Mouse (Mus musculus) urinary bladder, postnatal 4 days (tissue): ENCODE measurements around the gene Ywhah.
"Not testable (repeated sequence)": the region's sequence is repeated elsewhere in the genome, so short reads cannot be mapped to it uniquely, and the experiment has no call there.

Source experiments
- DNase-seq, 2 experiments: peaks; one replicate each; pipeline ENCODE4 v3.0.0; 2021 to 2022; ENCODE audit warnings: low spot score in 2 of 2

Ywhah gene

DNA sequence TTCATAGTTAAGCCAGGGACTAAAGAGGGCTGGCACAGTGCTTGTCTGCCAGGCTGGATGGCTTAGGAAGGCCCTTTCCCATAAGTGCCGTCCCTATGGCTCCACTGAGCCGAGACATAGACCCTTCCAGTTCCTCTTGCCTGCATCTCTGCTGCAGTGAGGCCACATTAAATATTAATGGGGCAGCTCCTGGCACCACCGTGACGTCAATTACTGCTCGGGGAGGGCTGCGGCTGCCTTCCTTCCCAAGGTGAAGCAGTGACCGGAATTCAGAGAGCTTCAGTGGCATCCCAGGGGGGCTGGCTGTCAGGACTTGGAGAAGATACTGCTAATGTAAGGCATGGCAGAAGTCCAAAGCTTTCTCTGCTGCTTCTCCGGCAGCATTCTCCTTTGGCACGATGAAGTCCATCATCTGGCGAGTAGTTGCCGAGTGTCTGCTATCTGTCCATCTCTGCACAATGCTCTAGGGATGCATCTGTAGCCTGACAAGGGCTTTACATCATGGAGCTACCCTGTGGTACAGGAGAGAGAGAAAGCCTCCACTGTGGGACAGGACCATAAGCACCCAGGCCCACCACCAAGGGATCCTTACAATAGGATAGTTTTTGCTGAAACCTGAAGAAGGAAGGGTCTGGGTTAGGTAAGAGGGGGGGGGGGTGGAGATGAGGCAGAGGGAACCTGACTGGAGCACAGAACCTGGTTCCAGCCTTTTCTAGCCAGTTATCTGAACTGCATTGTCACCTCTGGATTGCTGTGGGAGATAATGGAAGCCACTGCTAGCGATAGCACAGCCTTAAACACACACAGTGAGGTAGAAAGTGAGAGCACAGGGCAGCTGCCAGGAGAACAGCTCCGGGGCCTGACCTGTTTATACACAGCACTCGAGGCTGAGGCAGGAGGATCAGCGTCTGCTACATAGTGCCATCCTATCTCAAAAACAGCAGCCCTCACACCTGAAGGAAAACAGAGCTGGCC, 7.2 kb upstream of the Ywhah start:
- no peak for DNase-seq

DNA sequence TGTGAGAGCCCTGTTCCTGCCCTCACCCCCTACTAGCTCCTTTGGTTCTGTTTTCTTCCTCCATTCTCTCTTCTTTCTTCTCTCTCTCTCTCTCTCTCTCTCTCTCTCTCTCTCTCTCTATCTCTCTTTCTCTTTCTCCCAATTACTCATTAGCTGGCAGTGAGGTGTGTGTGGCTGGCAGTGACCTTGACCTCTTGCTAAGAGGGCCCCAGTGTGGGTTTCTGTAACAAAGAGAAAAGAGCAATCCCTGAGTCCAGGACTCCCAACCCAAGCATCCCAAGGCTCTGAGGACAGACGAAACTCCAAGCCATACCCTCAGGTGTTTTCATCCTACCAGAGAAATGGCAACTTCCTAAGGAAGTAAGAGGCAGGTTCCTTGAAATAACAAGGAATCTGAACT, 4.5 kb upstream of the Ywhah start:
- DNase-seq = no peak

DNA sequence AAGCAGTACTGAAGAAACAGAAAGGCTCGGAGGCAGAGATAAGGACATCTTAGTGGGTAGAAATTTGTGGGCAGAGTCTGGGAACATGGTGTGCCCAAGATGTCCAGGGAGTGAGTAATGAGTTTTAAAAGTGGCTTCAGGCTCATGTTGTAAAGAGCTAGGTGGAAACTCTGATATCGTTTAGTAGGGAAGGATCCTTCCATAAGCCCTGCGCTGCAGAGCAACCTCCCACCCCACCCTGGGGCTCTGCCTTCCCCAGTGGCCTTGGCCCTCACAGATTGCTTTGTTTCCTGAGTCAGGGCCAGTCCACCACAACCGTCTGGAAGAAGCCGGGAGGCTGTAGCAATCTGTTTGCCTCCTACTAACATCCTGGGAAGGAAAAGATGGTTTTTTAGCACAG, 3.0 kb upstream of the Ywhah start:
- DNase-seq = no peak

DNA sequence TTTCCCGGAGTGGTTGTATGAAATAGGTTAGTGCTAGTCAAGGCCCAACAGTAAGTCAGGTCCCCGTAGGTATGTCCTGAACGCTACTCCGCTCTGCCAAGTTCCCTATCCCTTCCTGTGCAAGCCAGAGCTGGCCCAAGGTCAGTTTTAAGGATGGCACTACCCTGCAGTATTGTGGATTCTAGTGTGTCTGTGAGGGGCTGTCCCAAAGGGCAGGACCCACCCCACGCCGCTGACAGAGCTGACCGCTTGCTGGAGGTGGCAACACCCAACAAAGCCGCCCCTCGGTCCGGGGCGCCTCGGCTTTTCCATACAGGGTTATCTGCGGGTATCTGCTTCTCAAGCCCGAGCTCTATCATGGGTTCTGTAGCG, 441 bp upstream of the Ywhah start:
- no peak for DNase-seq

DNA sequence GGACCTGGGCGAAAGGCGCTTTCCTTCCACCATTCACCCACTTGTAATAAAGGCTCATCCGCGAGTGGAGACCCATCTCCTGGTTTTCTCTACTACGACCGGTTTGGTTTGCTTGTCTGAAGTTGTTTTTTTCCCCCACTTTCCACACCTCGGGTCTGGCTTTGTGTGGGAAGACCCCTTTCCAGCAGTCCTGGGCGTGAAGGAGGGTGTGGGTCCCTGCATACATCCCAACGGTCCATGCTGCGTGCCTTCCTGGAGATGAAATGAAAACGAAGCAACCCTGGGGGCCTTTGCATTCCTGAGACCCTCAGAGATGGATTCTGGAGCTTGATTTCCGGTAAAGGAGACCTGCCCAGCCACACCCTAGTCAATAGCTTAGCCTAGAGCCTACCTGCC, 808 bp downstream of the Ywhah start:
- no peak for DNase-seq

DNA sequence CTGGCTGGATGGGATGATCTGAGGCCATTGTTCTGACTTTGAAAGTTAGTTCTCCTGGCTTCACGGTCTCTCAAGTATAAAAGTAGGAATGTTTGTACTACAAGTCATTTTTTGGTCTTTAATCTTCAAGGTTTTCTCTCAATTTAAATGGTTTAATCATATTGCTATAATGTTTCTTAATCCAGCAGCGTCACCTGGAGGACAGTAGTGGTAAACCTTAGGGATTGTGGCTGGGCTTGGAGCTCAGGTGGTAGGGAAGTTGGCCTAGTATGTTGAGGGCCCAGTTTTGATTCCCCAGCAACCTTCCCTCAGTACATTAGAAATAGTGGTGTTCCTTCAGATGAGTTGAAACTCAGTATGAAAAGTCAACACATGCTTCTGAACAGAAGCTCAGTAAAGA, 3.0 kb downstream of the Ywhah start:
- no peak for DNase-seq

DNA sequence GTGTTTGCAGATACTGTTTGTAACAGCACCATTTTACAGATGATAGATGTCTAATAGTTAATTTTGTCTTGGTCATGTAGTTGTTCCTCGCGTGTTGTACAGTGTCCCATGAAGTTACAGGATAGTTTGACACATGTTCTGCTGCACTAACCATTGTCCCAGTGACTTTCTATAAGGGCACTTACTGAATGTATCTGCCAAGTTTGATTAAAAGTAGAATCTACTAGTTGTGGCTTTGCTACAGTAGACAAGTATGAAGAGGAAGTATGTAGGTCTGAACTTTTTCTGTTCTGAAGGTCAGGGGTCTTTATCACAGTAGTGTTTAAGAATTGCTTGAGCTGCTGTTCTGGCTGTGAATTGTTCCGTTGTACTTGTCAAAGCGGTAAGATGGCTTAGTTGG, 4.7 kb downstream of the Ywhah start:
- no peak for DNase-seq

DNA sequence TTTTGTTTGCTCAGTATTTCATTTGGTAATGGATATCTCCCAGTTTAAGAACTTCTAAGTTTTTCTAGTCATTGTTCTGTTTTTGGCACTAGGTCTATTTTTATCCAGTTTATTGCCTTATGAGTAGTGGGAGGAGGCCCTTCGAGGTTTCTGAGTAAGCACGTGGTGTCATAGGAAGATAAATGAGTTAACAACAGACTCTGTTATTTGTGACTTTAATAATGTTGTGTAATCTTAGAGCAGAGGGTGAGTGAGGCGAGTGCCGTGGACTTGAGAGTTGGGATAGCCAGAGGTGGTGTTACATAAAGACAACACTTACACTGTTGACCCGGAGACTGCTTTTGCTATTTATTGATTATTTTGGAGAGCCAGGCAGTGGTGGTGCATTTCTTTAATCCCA, 5.9 kb downstream of the Ywhah start:
- no peak for DNase-seq

DNA sequence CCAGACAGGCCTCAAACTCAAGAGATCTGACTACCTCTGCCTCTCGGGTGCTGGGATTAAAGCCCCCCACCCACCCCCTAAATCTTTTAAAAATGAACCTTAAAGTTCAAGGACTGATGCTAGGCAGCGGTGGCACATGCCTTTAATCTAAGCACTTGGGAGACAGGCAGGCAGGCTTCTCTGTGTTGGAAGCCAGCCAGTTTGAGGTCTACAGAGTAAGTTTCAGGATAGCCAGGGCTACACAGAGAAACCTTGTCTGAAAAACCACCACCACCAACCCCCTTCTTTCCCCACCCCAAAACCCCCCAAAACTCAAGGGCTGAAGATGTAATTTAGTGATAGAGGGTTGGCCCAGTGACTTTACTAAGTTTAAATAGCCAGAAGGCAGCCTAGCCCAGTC, 10.0 kb downstream of the Ywhah start:
- no peak for DNase-seq

DNA sequence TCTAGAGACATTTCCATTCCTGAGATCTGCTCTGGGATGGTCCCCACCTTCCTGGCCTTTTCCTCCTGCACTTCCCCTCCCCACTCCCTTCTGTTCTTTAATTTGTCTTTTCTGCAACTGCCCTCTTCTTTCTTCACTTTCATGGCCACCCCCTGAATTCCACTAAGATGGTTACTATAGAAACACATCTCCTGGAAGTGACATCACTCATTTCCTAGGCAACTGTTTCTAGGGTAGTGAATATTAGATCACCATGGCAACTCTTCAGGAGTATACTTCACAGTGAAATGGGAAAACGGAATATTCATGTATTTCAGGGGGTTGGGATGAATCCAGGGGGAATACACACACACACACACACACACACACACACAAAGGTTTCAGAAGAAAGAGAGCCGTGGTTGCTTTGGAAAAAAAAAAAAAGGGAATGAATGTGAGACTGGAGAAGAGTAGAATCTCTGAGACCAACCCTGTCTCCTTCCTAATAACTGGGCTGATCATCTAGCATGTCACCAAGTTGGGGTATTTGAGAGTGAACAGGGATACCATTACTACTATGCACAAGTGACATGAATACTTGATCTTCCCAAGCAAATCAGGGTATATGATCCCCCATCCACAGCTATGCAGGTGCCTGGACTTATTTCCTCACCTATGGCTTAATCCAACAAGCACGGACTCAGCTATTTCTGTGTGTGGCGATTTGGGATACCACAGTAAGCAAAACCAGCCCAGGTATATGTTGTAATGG, 12.0 kb downstream of the Ywhah start:
- no peak for DNase-seq

DNA sequence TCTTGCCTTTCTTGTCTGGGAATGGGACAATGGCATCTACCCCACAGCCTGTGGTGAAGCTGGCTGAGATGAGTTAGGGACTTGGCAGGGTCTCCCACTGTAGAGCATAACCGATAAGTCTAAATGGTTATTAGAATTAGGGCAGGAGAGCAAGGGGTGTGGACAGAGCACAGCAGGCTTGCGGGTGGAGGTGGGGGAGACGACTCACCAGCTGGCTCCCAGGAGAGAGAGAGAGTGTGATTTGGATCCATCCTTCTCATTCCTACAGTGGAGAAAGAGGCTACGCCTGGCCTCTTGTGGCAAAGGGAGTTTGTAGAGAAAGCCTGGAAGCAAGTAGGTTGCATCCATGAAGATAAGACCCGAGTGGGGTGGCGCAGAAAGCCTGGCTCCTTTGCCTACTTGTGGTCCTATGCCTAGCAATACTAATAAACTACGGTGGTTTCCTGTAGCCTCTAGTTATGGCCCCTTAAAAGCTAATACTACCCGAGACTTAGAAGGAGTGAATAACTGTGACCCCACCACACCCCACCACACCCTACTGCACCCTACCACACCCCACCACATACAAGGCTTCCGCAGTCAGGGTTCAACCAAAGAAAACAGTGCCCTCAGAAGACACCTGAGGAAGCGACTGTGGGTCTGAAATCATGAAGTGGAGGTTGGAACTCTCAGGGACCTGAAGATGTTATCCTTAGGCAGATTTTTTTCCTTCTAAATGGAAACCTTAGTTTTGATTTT, 13.6 kb downstream of the Ywhah start:
- no peak for DNase-seq

DNA sequence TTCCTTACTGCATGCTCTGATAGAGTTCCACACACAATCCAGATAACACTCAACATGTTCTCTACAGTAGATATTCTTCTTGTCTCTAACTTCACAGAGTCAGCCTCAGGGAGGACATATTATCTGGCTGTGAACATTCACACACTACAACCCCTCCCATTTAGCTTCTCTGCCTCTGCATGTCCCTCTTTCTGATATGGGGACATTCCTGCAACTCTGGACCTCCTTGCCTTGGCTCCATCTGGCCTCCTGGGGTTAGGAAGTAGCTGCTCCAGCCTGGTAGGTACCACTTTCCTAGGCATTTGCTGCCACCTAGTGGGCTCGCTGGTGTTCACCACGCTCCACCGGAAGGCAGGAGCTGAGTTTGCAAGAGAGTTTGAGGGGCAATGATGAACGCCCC, 14.5 kb downstream of the Ywhah start:
- peak; percentile 60 to 83 for DNase-seq

DNA sequence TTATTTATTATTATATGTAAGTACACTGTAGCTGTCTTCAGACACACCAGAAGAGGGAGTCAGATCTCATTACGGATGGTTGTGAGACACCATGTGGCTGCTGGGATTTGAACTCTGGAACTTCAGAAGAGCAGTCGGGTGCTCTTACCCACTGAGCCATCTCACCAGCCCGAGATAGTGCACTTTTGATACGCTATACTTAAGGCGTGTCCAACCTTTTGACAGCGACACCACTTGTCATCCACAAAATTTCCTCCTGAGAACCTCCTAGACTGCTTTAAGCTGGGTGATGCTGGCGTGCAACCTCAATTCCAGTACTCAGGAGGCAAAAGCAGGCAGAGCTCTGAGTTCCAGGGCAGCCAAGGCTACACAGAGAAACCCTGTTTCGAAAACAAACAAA, 15.0 kb downstream of the Ywhah start:
- DNase-seq = not testable (repeated sequence)

DNA sequence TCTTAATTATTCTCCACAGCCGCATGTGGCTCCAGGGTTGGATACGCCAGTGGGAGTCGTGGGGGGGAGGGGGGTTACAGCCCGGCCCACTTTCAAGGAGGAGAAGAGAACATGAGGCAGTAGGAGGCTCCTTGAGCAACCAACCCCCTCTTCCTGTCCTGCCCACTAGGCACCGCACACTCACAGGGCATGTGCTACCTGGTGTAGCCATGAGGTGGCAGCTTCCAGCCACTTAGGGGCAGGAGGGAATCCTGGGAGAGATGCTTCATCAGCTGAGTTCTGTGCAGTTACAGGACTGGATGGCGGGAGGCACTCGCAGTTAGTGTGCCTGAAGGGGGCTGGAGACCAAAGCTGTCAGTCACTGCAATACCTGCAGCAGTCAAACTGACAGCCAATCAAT, 15.5 kb downstream of the Ywhah start:
- no peak for DNase-seq

DNA sequence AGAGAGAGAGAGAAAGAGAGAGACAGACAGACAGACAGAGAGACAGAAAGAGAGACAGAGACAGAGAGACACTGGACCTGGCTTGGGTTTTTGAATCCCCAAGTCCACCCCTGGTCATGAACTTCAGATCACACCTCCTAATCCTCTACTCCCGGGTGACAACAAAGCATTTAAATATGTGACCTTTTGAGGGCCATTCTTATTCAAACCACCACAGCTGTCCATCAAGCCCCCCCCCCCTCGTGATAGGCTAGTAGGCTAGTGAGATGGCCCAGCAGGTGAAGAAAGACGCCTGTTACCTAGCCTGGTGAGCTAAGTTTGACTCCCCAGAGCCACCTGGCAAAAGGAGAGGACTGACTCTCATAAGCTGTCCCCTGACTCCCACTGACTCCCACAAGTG, 16.3 kb downstream of the Ywhah start:
- no peak for DNase-seq

DNA sequence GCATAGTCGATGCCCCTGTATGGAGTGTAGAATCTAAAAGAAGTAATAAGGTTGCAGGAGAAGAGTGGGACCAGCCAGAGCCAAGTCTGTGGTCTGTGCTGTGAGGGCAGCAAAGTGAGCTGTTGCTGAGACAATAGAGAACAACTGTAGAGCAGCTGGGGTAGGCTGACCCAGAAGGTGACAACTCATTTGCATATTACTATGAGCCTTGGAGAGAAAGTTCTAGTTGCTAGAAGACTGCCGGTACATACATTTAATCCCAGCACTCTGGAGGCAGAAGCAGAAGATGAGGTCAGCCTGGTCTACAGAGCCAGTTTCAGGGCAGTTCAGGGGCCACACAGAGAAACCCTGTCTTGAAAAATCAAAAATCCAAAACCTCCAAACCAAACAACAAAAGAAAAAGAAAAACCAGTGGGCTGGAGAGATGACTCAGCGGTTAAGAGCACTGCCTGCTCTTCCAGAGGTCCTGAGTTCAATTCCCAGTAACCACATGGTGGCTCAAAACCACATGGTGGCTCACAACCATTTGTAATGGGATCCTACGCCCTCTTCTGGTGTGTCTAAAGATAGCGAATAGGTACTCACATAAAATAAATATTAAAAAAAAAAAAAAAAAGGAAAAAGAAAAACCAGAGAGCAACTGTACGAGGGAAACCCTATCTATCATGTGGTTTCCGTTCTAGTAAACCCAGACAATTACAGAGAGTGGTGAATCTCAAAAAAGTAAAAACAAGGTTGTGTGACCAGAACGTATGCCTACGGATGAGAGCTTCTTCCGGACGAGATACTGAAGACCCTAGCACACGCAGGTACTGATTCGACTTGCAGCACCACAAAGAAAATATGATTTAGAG, 20.3 kb downstream of the Ywhah start:
- DNase-seq = peak in 1 of 2 experiments; percentile 20

DNA sequence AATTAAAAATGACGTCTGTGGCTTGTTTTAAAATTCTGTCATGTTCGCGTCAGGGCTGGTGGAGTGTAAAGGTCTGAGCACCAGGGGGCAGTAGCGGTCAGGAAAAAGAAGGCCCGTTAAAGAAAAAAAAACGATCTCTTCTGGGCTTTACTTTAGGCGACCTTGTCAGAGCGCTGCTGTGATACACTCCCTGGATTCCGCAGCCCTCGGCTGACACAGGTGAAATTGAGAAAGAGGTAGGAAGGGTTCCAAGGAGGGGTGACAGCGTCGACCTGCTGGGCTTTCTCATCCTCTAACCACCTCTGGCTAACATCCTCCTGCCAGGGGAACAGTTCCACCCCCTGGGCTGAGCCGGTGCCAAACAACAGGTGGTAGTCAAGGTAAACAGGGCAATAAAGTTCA, 20.9 kb downstream of the Ywhah start:
- DNase-seq = peak; percentile 43 to 77

DNA sequence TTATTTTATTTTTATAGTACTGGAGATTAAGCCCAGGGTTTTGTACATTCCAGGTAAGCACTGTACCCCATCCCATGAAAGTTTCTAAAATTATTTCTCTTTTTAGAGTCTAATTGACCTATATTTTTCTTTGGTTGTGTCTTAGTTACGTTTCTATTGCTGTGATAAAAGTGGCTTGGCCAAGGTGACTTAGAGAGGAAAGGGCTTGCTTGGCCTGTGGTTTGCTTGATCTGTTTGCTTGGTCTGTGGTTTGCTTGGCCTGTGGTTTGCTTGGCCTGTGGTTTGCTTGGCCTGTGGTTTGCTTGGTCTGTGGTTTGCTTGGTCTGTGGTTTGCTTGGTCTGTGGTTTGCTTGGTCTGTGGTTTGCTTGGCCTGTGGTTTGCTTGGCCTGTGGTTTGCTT, 22.1 kb downstream of the Ywhah start:
- peak in 1 of 2 experiments; percentile 10 for DNase-seq

DNA sequence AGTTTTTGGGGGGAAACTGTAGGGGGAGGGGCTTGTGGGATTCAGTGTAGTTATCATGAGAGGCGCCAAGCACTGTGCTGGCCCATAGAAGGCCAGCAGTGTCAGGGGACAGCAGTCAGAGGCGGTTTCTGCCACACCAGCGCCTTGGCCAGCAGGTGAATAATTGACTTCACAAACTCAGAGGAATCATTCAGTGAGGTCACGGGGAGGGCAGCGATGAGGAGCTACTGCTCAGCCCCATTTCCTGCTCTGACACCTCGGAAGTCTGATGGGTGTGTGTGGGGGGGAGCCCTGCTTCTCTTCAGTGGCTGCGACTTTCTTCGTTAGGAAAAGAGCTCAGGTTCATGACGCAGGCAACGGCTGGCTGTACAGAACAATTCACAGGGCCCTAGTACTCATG, 24.8 kb downstream of the Ywhah start:
- DNase-seq = peak in 1 of 2 experiments; percentile 46

DNA sequence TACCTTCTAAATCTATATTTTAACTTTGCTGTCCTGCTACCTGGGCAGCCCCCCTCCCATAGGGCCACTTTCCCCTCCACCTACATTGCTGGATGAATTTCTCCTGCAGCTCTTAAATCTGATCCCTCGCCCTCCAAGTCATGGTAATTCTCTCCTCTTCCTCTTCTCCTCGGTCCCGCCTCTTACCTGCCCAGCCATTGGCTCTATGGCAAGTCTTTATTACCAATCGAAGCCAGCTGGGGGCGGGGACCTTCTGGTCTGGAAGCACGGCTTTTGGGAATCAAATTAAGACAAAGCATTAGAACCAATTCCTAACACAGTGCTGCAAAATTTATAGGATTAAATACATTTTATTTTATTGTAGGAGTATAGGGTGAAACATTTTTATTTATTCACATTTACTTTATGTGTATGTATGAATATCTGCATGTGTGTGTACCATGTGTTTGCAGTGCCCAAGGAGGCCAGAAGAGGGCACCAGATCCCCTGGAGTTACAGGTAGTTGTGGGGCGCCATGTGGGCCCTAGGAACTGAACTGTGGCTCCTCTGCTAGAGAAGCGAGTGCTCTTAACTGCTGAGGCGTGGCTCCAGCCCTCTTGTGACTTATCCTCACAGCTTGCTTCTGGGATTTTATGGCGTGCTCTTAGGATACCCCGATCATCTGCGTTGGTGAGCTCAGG, 26.2 kb downstream of the Ywhah start:
- DNase-seq = peak in 1 of 2 experiments; percentile 55

DNA sequence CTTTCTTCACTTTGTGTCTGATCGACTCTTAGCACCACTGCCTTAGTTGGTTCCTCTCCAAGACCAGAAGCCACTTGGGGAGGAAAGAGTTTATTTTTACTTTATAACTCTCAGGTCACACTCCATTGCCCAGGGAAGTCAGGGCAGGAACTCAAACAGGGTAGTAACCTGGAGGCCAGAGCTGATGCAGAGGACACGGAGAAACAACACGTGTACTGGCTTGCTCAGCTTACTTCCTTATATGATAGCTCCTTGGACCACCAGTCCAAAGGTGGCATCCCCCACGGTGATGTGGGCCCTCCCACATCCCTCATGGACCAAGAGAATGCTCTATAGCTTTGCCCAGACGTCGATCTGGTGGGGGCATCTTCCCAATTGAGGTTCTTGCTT, 26.7 kb downstream of the Ywhah start:
- DNase-seq = peak in 1 of 2 experiments; percentile 45
